Mouse (Mus musculus) C2C12 (cell line): ENCODE results near the gene Rcor1. TPM values are rescaled to one million over a fixed set of nuclear protein-coding genes. Genes with fewer than 3 reads are reported as not detected.

Experiments used
- H3K27me3 ChIP-seq: one replicate; pipeline ENCODE4 v1.6.1; 2011; ENCODE audit not compliant: control insufficient read depth, insufficient read depth, insufficient read length
- H3K36me3 ChIP-seq: one replicate; pipeline ENCODE4 v1.6.1; 2011; ENCODE audit not compliant: control insufficient read depth, insufficient read depth
- H3K4me3 ChIP-seq: one replicate; pipeline ENCODE4 v1.5.1; 2011; ENCODE audit warnings: mild to moderate bottlenecking, control low read depth; ENCODE audit not compliant: poor library complexity, insufficient read depth, severe bottlenecking
- H3K79me2 ChIP-seq: one replicate; pipeline ENCODE4 v1.6.1; 2011; ENCODE audit not compliant: control insufficient read depth, insufficient read depth
- H3K79me3 ChIP-seq: one replicate; pipeline ENCODE4 v1.6.1; 2011; ENCODE audit warnings: low read depth, control low read depth
- H3ac ChIP-seq: one replicate; pipeline ENCODE3; 2011; ENCODE audit warnings: low read depth; ENCODE audit not compliant: control insufficient read depth, insufficient read length
- CEBPB ChIP-seq: IDR thresholded peaks from one replicate; pipeline ENCODE4 v1.6.1; 2011; ENCODE audit warnings: low read depth, mild to moderate bottlenecking, control low read depth, moderate library complexity
- CTCF ChIP-seq: IDR thresholded peaks from one replicate; pipeline ENCODE4 v1.5.1; 2011; ENCODE audit not compliant: control insufficient read depth, insufficient read depth, insufficient read length
- FOSL1 ChIP-seq: IDR thresholded peaks from one replicate; pipeline ENCODE4 v1.8.0; 2011; ENCODE audit warnings: mild to moderate bottlenecking, low read length; ENCODE audit not compliant: poor library complexity, insufficient read depth, severe bottlenecking
- MAX ChIP-seq: IDR thresholded peaks from one replicate; pipeline ENCODE4 v1.6.1; 2011; ENCODE audit warnings: mild to moderate bottlenecking, control low read depth
- MYOD1 ChIP-seq: IDR thresholded peaks from one replicate; pipeline ENCODE4 v1.6.1; 2011; ENCODE audit warnings: low read depth; ENCODE audit not compliant: control insufficient read depth, insufficient read length
- MYOG ChIP-seq: IDR thresholded peaks from one replicate; pipeline ENCODE4 v1.6.1; 2011; ENCODE audit not compliant: control insufficient read depth, insufficient read length; ENCODE audit errors: extremely low read depth
- USF1 ChIP-seq: IDR thresholded peaks from one replicate; pipeline ENCODE4 v1.6.1; 2011; ENCODE audit warnings: low read depth, mild to moderate bottlenecking, control low read depth, moderate library complexity
- polyA plus RNA-seq: library from polyadenylated mRNA; unstranded; fragments of >200 nt; fragmentation: generic; extraction: Trizol; gene quantifications from one replicate; pipeline ENCODE4 v1.2.1, GENCODE M21; 2012; ENCODE audit warnings: missing spikeins

Rcor1 gene
- polyA plus RNA-seq, 1 experiment, result 7.7 TPM

- no peak overlapping the region for H3K4me3 ChIP-seq
- H3ac ChIP-seq, result no peak overlapping the region
- no peak for TF ChIP-seq MAX
- no peak for TF ChIP-seq FOSL1
- TF ChIP-seq MYOG, result no peak
- no peak for TF ChIP-seq USF1
- no peak for TF ChIP-seq MYOD1
- TF ChIP-seq CEBPB, result no peak
- TF ChIP-seq CTCF, result no peak
- H3K27me3 ChIP-seq, result no peaks in the 10 kb centered on the region
- peaks cover 4% of the 10 kb centered on the region for H3K36me3 ChIP-seq
- H3K79me3 ChIP-seq, result peaks cover 11% of the 10 kb centered on the region
- H3K79me2 ChIP-seq, result peaks cover 36% of the 10 kb centered on the region
Observed at GRCm38 (mm10) chr12:111087066-111087465, 47.9 kb downstream of the Rcor1 start.

GRCm38 (mm10) chr12:111088186-111088585, 49.0 kb downstream of the Rcor1 start:
- Histone ChIP-seq H3ac (no peak overlapping the region), H3K27me3 (no peaks in the 10 kb centered on the region), H3K36me3 (no peaks in the 10 kb centered on the region), H3K79me2 (peaks cover 39% of the 10 kb centered on the region), H3K79me3 (peaks cover 11% of the 10 kb centered on the region), H3K4me3 (no peak overlapping the region)
- TF ChIP-seq CTCF (no peak), USF1 (no peak), MYOD1 (no peak), CEBPB (no peak), MYOG (no peak), FOSL1 (no peak), MAX (no peak)

- H3ac ChIP-seq, result no peak overlapping the region
- H3K4me3 ChIP-seq, result no peak overlapping the region
- TF ChIP-seq MAX (no peak), FOSL1 (no peak), MYOG (no peak), CTCF (no peak), USF1 (no peak), CEBPB (no peak), MYOD1 (no peak)
- no peaks in the 10 kb centered on the region for H3K27me3 ChIP-seq
- peaks cover 4% of the 10 kb centered on the region for H3K36me3 ChIP-seq
- peaks cover 39% of the 10 kb centered on the region for H3K79me2 ChIP-seq
- H3K79me3 ChIP-seq, result peaks cover 9% of the 10 kb centered on the region
Observed at GRCm38 (mm10) chr12:111088731-111089141, 49.6 kb downstream of the Rcor1 start.

- Histone ChIP-seq H3K79me3 (peaks cover 9% of the 10 kb centered on the region), H3K4me3 (no peak overlapping the region), H3ac (no peak overlapping the region), H3K27me3 (no peaks in the 10 kb centered on the region), H3K36me3 (peaks cover 7% of the 10 kb centered on the region), H3K79me2 (peaks cover 39% of the 10 kb centered on the region)
- TF ChIP-seq CEBPB (no peak), MYOG (no peak), CTCF (no peak), MYOD1 (no peak), USF1 (no peak), MAX (no peak), FOSL1 (no peak)
Observed at GRCm38 (mm10) chr12:111089145-111089544, 50.0 kb downstream of the Rcor1 start.

- Histone ChIP-seq H3ac (no peak overlapping the region), H3K36me3 (peaks cover 11% of the 10 kb centered on the region), H3K27me3 (no peaks in the 10 kb centered on the region), H3K79me3 (peaks cover 9% of the 10 kb centered on the region), H3K4me3 (no peak overlapping the region), H3K79me2 (peaks cover 39% of the 10 kb centered on the region)
- TF ChIP-seq CTCF (no peak), USF1 (no peak)
Observed at GRCm38 (mm10) chr12:111090801-111091200, 51.6 kb downstream of the Rcor1 start.

- TF ChIP-seq CTCF (no peak), CEBPB (no peak), FOSL1 (no peak), MYOD1 (no peak), MYOG (no peak), USF1 (no peak), MAX (no peak)
- Histone ChIP-seq H3K27me3 (no peaks in the 10 kb centered on the region), H3K79me3 (peaks cover 9% of the 10 kb centered on the region), H3K4me3 (no peak overlapping the region), H3K79me2 (peaks cover 39% of the 10 kb centered on the region), H3ac (no peak overlapping the region), H3K36me3 (peaks cover 11% of the 10 kb centered on the region)
Observed at GRCm38 (mm10) chr12:111091981-111092380, 52.8 kb downstream of the Rcor1 start.
